Mouse (Mus musculus): ENCODE data around the gene Sf3b1. TPM values are rescaled to one million over a fixed set of nuclear protein-coding genes. Genes with fewer than 3 reads are reported as not detected.

The Sf3b1 gene
- polyA plus RNA-seq, 1 experiment from 2014 or later, result 301 TPM

- Histone ChIP-seq H3K27me3 (no peaks in the 10 kb centered on the region), H3K4me1 (peaks cover 8% of the 10 kb centered on the region), H3K27ac (no peak overlapping the region), H3K4me2 (peak overlapping the region; percentile 89), H3K9me3 (replicated peaks) (no peaks in the 10 kb centered on the region), H3K9ac (no peak overlapping the region), H3K4me3 (replicated peaks) (peak overlapping the region; percentile 91), H3K36me3 (peaks cover 9% of the 10 kb centered on the region)
- no peak for ATAC-seq (replicated peaks; ENCODE audit: low FRiP score)
- 75% methylated on average over 3 of the region's 3 CpGs for WGBS
Measured at GRCm38 (mm10) chr1:55051671-55052070, 24.4 kb upstream of the Sf3b1 start.

- Histone ChIP-seq H3K27ac (no peak overlapping the region), H3K9me3 (replicated peaks) (no peaks in the 10 kb centered on the region), H3K4me1 (peaks cover 8% of the 10 kb centered on the region), H3K4me3 (replicated peaks) (no peak overlapping the region), H3K4me2 (no peak overlapping the region), H3K9ac (no peak overlapping the region), H3K36me3 (no peaks in the 10 kb centered on the region), H3K27me3 (no peaks in the 10 kb centered on the region)
- ATAC-seq (replicated peaks; ENCODE audit: low FRiP score), result no peak
- WGBS, result 64% methylated on average over 4 of the region's 4 CpGs
Measured at GRCm38 (mm10) chr1:55048841-55049587, 21.7 kb upstream of the Sf3b1 start.

- no peaks in the 10 kb centered on the region for H3K27me3 ChIP-seq
- H3K4me2 ChIP-seq, result no peak overlapping the region
- no peak for ATAC-seq (replicated peaks; ENCODE audit: low FRiP score)
- no peak overlapping the region for H3K4me3 ChIP-seq (replicated peaks)
- 83% methylated on average over 3 of the region's 3 CpGs for WGBS
- no peak overlapping the region for H3K27ac ChIP-seq
- no peaks in the 10 kb centered on the region for H3K36me3 ChIP-seq
- H3K4me1 ChIP-seq, result no peaks in the 10 kb centered on the region
- 0 out of 2 replicates have a peak, but pooled peaks cover 4% of the 10 kb centered on the region for H3K9me3 ChIP-seq (replicated peaks)
- H3K9ac ChIP-seq, result no peak overlapping the region
Measured at GRCm38 (mm10) chr1:55043164-55043563, 15.9 kb upstream of the Sf3b1 start.

GRCm38 (mm10) chr1:55042246-55042645 lies 15.0 kb upstream of the Sf3b1 start:
- Histone ChIP-seq H3K4me2 (no peak overlapping the region), H3K9me3 (replicated peaks) (0 out of 2 replicates have a peak, but pooled peaks cover 4% of the 10 kb centered on the region), H3K36me3 (no peaks in the 10 kb centered on the region), H3K4me3 (replicated peaks) (no peak overlapping the region), H3K9ac (no peak overlapping the region), H3K27me3 (no peaks in the 10 kb centered on the region), H3K4me1 (no peaks in the 10 kb centered on the region), H3K27ac (no peak overlapping the region)
- no peak for ATAC-seq (replicated peaks; ENCODE audit: low FRiP score)
- 80% methylated on average over 1 of the region's 1 CpGs for WGBS

- Histone ChIP-seq H3K9me3 (replicated peaks) (0 out of 2 replicates have a peak, but pooled peaks cover 4% of the 10 kb centered on the region), H3K27ac (no peak overlapping the region), H3K27me3 (no peaks in the 10 kb centered on the region), H3K36me3 (no peaks in the 10 kb centered on the region), H3K4me3 (replicated peaks) (no peak overlapping the region), H3K4me1 (no peaks in the 10 kb centered on the region), H3K9ac (no peak overlapping the region), H3K4me2 (no peak overlapping the region)
- 94% methylated on average over 4 of the region's 4 CpGs for WGBS
- ATAC-seq (replicated peaks; ENCODE audit: low FRiP score), result no peak
Measured at GRCm38 (mm10) chr1:55041691-55042090, 14.4 kb upstream of the Sf3b1 start.

GRCm38 (mm10) chr1:55039944-55040343 lies 12.7 kb upstream of the Sf3b1 start:
- Histone ChIP-seq H3K4me3 (replicated peaks) (no peak overlapping the region), H3K9me3 (replicated peaks) (0 out of 2 replicates have a peak, but pooled peaks cover 4% of the 10 kb centered on the region), H3K27me3 (no peaks in the 10 kb centered on the region), H3K4me2 (no peak overlapping the region), H3K27ac (no peak overlapping the region), H3K36me3 (no peaks in the 10 kb centered on the region), H3K9ac (no peak overlapping the region), H3K4me1 (no peaks in the 10 kb centered on the region)
- 84% methylated on average over 1 of the region's 1 CpGs for WGBS
- no peak for ATAC-seq (replicated peaks; ENCODE audit: low FRiP score)

GRCm38 (mm10) chr1:55031026-55031779 lies 3.9 kb upstream of the Sf3b1 start:
- H3K27me3 ChIP-seq, result no peaks in the 10 kb centered on the region
- no peaks in the 10 kb centered on the region for H3K4me1 ChIP-seq
- H3K4me2 ChIP-seq, result no peak overlapping the region
- no peak overlapping the region for H3K27ac ChIP-seq
- ATAC-seq (replicated peaks; ENCODE audit: low FRiP score), result no peak
- H3K4me3 ChIP-seq (replicated peaks), result no peak overlapping the region
- no peak overlapping the region for H3K9ac ChIP-seq
- no peaks in the 10 kb centered on the region for H3K9me3 ChIP-seq (replicated peaks)
- H3K36me3 ChIP-seq, result no peaks in the 10 kb centered on the region

- no peaks in the 10 kb centered on the region for H3K27me3 ChIP-seq
- H3K9ac ChIP-seq, result no peak overlapping the region
- H3K4me1 ChIP-seq, result peaks cover 8% of the 10 kb centered on the region
- no peak overlapping the region for H3K4me3 ChIP-seq (replicated peaks)
- H3K9me3 ChIP-seq (replicated peaks), result no peaks in the 10 kb centered on the region
- 0 out of 2 replicates have a peak, but pooled peaks cover 4% of the 10 kb centered on the region for H3K36me3 ChIP-seq
- no peak for ATAC-seq (replicated peaks; ENCODE audit: low FRiP score)
- H3K4me2 ChIP-seq, result no peak overlapping the region
- no peak overlapping the region for H3K27ac ChIP-seq
- WGBS, result 83% methylated on average over 4 of the region's 4 CpGs
Measured at GRCm38 (mm10) chr1:55029446-55029845, 2.2 kb upstream of the Sf3b1 start.

GRCm38 (mm10) chr1:55028512-55029249 lies 1.4 kb upstream of the Sf3b1 start:
- Histone ChIP-seq H3K4me2 (no peak overlapping the region), H3K36me3 (peaks cover 4% of the 10 kb centered on the region; the same call in 1 of the 2 replicates), H3K4me3 (replicated peaks) (no peak overlapping the region), H3K9ac (no peak overlapping the region), H3K9me3 (replicated peaks) (no peaks in the 10 kb centered on the region), H3K27ac (no peak overlapping the region), H3K4me1 (peaks cover 8% of the 10 kb centered on the region), H3K27me3 (no peaks in the 10 kb centered on the region)
- WGBS, result 83% methylated on average over 11 of the region's 11 CpGs
- ATAC-seq (replicated peaks; ENCODE audit: low FRiP score), result no peak

GRCm38 (mm10) chr1:55027966-55028365 lies 685 bp upstream of the Sf3b1 start:
- peak overlapping the region; percentile 87 for H3K4me3 ChIP-seq (replicated peaks)

GRCm38 (mm10) chr1:55026444-55027252 lies 633 bp downstream of the Sf3b1 start:
- peaks cover 8% of the 10 kb centered on the region for H3K4me1 ChIP-seq
- H3K4me3 ChIP-seq (replicated peaks), result peak overlapping the region; percentile 87
- H3K27me3 ChIP-seq, result no peaks in the 10 kb centered on the region
- H3K4me2 ChIP-seq, result peak overlapping the region; percentile 71
- peak; percentile 61 for ATAC-seq (replicated peaks; ENCODE audit: low FRiP score)
- H3K9ac ChIP-seq, result peak overlapping the region; percentile 95
- under 1% methylated on average over 45 of the region's 55 CpGs for WGBS
- H3K27ac ChIP-seq, result peak overlapping the region; percentile 91
- no peaks in the 10 kb centered on the region for H3K9me3 ChIP-seq (replicated peaks)
- peaks cover 9% of the 10 kb centered on the region; the same call in 1 of the 2 replicates for H3K36me3 ChIP-seq

More at GRCm38 (mm10) chr1:55027966-55028365, 685 bp upstream of the Sf3b1 start:
- Histone ChIP-seq H3K4me2 (peak overlapping the region; percentile 71), H3K27ac (no peak overlapping the region), H3K36me3 (peaks cover 6% of the 10 kb centered on the region; the same call in 1 of the 2 replicates), H3K9me3 (replicated peaks) (no peaks in the 10 kb centered on the region), H3K27me3 (no peaks in the 10 kb centered on the region), H3K4me1 (peaks cover 8% of the 10 kb centered on the region), H3K9ac (no peak overlapping the region; the same call in 1 of the 2 replicates)
- ATAC-seq (replicated peaks; ENCODE audit: low FRiP score), result no peak
- 88% methylated on average over 1 of the region's 1 CpGs for WGBS

Data from kidney, embryonic 15.5 days (tissue).